Mouse (Mus musculus) bone marrow macrophage, adult 2 months (primary cell): ENCODE measurements around the gene Tnfaip1.

Experiments used
- CTCF ChIP-seq: IDR thresholded peaks from 2 replicates; pipeline ENCODE4 v1.5.1; 2012; ENCODE audit warnings: low read depth, mild to moderate bottlenecking, low read length, moderate library complexity
- POLR2A ChIP-seq: IDR thresholded peaks from 2 replicates; pipeline ENCODE4 v1.6.1; 2012; ENCODE audit warnings: mild to moderate bottlenecking, low read depth, low read length, borderline replicate concordance

DNA sequence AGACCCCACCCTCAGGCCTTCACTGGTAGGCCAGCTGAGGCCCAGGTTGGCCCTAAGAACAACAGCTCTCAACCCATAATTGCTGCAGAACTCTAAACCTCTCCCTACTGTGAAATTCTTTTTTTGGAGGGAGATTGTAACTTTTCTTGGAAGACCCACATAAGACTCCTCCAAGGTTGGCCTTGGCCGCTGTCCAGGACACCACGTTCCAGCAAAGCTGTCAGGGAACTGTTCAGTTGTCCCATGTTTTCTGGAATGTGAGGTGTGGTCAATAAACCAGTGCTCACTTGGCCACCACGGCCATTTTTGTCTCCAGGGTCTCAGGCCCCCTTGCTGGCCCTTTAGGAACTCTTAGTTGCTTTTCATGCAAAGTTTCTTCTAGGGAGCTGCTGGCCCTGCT is 14.3 kb downstream of the Tnfaip1 start:
- no peak for TF ChIP-seq CTCF
- TF ChIP-seq POLR2A = no peak
